Mouse (Mus musculus): ENCODE measurements at regions not wholly inside any gene's neighbourhood (a gene's known extent, or its start where the extent isn't known, plus 50 kb on each side); places are given as distances from the start of the nearest gene placed in this dataset.

DNA sequence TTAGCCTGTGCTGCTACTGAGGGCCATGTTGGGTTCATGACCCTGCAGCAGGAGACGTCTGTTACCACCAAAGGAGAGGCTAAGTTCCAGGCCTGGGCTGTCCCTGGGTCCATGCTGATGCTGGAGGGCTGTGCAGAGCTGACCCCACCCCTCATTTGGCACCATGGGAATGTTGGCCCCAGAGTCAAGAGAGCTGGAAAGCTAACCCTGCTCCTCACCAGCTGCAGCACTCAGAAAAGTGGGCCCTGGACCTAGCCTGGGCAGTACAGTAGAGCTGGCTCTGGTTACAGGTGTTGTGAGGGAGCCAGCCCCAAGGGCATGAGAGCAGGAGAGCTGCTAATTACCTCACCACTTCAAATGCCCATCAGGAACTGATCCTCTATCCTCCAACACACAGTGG, 500.9 kb upstream of the Nr5a2 start:
- 33% methylated on average over 1 of the region's 1 CpGs for WGBS
- no peak overlapping the region for H3K4me3 ChIP-seq (replicated peaks; ENCODE audit: low read length)
- DNase-seq (ENCODE audit: low spot score), result no peak
- no peaks in the 10 kb centered on the region for H3K36me3 ChIP-seq (ENCODE audit: control insufficient read depth, insufficient read depth, low read length)
- no peak overlapping the region for H3K27ac ChIP-seq (replicated peaks; ENCODE audit: low read depth, low read length)
- no peak overlapping the region for H3K4me2 ChIP-seq (replicated peaks; ENCODE audit: low read depth, low read length, severe bottlenecking)
- H3K9ac ChIP-seq (ENCODE audit: low read depth, low read length, severe bottlenecking), result no peak overlapping the region
- H3K9me3 ChIP-seq (ENCODE audit: control insufficient read depth, low read length), result no peaks in the 10 kb centered on the region
- H3K4me1 ChIP-seq (ENCODE audit: control insufficient read depth, insufficient read depth, low read length), result no peaks in the 10 kb centered on the region
- no peak for ATAC-seq (ENCODE audit: low FRiP score, low read depth)
- no peak for TF ChIP-seq POLR2A (IDR thresholded peaks at IDR 0.05; ENCODE audit: borderline replicate concordance, extremely low read depth, insufficient read depth, insufficient read length)
- no peaks in the 10 kb centered on the region for H3K27me3 ChIP-seq (ENCODE audit: control insufficient read depth, insufficient read depth, low read length)

DNA sequence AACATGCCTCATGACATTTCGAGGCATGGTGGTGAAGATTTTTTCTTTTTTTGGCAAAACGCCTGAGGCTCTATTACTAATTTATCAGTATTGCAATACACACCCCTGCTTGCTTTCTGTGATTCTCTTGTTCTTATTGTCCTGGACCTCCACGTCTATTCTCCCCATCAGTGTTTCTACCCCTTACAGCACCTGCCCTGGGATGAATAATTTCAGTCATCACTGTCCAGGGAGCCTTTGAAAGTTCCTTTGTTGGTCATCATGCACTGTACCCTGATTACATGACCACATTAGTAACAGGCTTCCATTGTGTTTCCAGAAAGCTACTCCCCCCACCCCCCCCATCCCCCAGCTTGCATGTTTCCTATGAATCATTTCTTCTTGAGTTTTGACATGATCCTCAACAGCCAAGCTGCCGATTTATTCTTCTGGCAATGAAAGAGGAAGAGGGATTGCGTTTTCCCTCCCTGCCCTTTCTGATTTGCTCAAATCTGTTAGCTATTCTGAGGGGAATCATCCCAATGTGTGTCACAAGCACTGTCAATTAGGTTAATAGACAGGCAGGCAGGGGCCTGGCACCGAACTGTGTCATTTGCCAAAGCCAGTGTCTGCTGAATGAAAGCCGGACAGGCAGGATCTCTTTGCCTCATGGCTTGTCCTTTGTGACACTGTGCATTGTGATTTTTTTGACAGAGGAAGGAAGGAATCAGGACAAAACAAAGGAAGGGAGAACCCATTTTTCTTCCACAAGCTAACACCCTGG, 493.4 kb upstream of the Nr5a2 start:
- no peak overlapping the region for H3K4me2 ChIP-seq (replicated peaks; ENCODE audit: low read depth, low read length, severe bottlenecking)
- H3K27me3 ChIP-seq (ENCODE audit: control insufficient read depth, insufficient read depth, low read length), result no peaks in the 10 kb centered on the region
- 81% methylated on average over 7 of the region's 7 CpGs for WGBS
- no peak for DNase-seq (ENCODE audit: low spot score)
- H3K27ac ChIP-seq (replicated peaks; ENCODE audit: low read depth, low read length), result no peak overlapping the region
- TF ChIP-seq POLR2A (IDR thresholded peaks at IDR 0.05; ENCODE audit: borderline replicate concordance, extremely low read depth, insufficient read depth, insufficient read length), result no peak
- no peaks in the 10 kb centered on the region for H3K9me3 ChIP-seq (ENCODE audit: control insufficient read depth, low read length)
- no peak overlapping the region for H3K4me3 ChIP-seq (replicated peaks; ENCODE audit: low read length)
- no peak overlapping the region for H3K9ac ChIP-seq (ENCODE audit: low read depth, low read length, severe bottlenecking)
- no peaks in the 10 kb centered on the region for H3K4me1 ChIP-seq (ENCODE audit: control insufficient read depth, insufficient read depth, low read length)
- ATAC-seq (ENCODE audit: low FRiP score, low read depth), result no peak
- no peaks in the 10 kb centered on the region for H3K36me3 ChIP-seq (ENCODE audit: control insufficient read depth, insufficient read depth, low read length)

DNA sequence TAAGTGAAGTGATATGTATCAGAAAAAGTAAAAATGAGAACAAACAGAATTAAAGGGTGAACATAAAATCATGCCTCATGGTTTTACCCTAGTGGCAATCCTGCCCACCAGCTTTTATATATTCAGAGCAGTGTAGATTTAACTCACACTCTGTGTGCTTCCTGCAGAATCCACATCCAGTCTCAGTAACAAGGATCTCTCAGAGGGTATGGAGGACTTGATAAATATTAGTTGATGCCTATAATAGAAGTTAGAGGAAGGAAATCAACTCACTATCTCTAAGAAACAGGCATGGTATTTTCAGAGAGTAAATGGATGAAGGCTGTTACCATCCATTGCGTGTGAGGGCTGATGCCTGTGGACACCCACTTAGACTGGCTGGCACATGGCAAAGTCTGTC, 492.5 kb upstream of the Nr5a2 start:
- Histone ChIP-seq H3K9me3 (ENCODE audit: control insufficient read depth, low read length) (no peaks in the 10 kb centered on the region), H3K9ac (ENCODE audit: low read depth, low read length, severe bottlenecking) (no peak overlapping the region), H3K4me3 (replicated peaks; ENCODE audit: low read length) (no peak overlapping the region), H3K4me2 (replicated peaks; ENCODE audit: low read depth, low read length, severe bottlenecking) (no peak overlapping the region), H3K36me3 (ENCODE audit: control insufficient read depth, insufficient read depth, low read length) (no peaks in the 10 kb centered on the region), H3K27ac (replicated peaks; ENCODE audit: low read depth, low read length) (no peak overlapping the region), H3K4me1 (ENCODE audit: control insufficient read depth, insufficient read depth, low read length) (no peaks in the 10 kb centered on the region), H3K27me3 (ENCODE audit: control insufficient read depth, insufficient read depth, low read length) (no peaks in the 10 kb centered on the region)
- DNase-seq (ENCODE audit: low spot score) (no peak), ATAC-seq (ENCODE audit: low FRiP score, low read depth) (no peak)
- WGBS, result 92% methylated on average over 1 of the region's 1 CpGs
- no peak for TF ChIP-seq POLR2A (IDR thresholded peaks at IDR 0.05; ENCODE audit: borderline replicate concordance, extremely low read depth, insufficient read depth, insufficient read length)

DNA sequence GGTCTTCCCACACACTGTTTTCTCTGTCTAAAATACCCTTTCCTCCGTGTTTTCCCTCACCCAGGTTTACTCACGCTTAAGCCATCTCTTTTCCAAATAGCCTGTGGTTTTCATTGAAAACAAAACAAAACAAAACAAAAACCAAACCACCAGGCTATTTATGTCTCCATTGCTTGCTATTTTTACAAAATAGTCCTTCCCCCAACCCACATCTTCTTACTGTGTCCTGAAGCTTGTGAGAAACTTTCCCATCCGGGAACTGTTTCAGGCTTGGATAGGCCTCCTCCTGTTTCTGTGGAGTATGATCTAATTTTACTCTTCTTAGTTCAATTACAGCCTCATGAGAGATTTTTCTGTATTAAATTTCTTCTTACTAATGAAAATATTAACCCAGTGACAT, 486.2 kb upstream of the Nr5a2 start:
- no peak for TF ChIP-seq POLR2A (IDR thresholded peaks at IDR 0.05; ENCODE audit: borderline replicate concordance, extremely low read depth, insufficient read depth, insufficient read length)
- Histone ChIP-seq H3K36me3 (ENCODE audit: control insufficient read depth, insufficient read depth, low read length) (no peaks in the 10 kb centered on the region), H3K27me3 (ENCODE audit: control insufficient read depth, insufficient read depth, low read length) (no peaks in the 10 kb centered on the region), H3K4me2 (replicated peaks; ENCODE audit: low read depth, low read length, severe bottlenecking) (no peak overlapping the region), H3K27ac (replicated peaks; ENCODE audit: low read depth, low read length) (no peak overlapping the region), H3K4me1 (ENCODE audit: control insufficient read depth, insufficient read depth, low read length) (peaks cover 4% of the 10 kb centered on the region), H3K9ac (ENCODE audit: low read depth, low read length, severe bottlenecking) (no peak overlapping the region), H3K4me3 (replicated peaks; ENCODE audit: low read length) (no peak overlapping the region), H3K9me3 (ENCODE audit: control insufficient read depth, low read length) (no peaks in the 10 kb centered on the region)
- WGBS, result 64% methylated on average over 3 of the region's 3 CpGs
- DNase-seq (ENCODE audit: low spot score) (no peak), ATAC-seq (ENCODE audit: low FRiP score, low read depth) (no peak)

DNA sequence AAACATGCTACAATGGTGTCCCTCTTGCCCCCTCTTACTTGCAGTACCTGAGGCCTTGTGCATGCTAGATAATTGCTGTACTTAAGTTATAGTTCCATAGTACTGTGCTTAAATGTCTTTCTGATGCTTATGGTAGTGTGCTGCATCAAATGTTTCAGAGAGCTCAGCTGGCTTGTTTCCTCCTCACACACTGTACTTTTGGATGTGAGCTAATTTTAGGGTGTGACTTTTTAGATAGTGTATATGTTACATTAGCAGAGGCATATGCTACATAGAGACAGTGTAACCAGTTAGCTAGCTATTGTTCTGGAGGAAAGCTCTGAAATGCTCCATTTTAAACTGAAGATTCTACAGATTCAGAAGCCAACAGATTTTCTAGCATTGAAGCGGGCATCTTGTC, 467.9 kb upstream of the Nr5a2 start:
- no peaks in the 10 kb centered on the region for H3K36me3 ChIP-seq (ENCODE audit: control insufficient read depth, insufficient read depth, low read length)
- DNase-seq (ENCODE audit: low spot score), result no peak
- WGBS, result 93% methylated on average over 1 of the region's 1 CpGs
- no peak overlapping the region for H3K9ac ChIP-seq (ENCODE audit: low read depth, low read length, severe bottlenecking)
- no peak overlapping the region for H3K4me3 ChIP-seq (replicated peaks; ENCODE audit: low read length)
- no peak overlapping the region for H3K27ac ChIP-seq (replicated peaks; ENCODE audit: low read depth, low read length)
- ATAC-seq (ENCODE audit: low FRiP score, low read depth), result no peak
- no peak overlapping the region for H3K4me2 ChIP-seq (replicated peaks; ENCODE audit: low read depth, low read length, severe bottlenecking)
- H3K4me1 ChIP-seq (ENCODE audit: control insufficient read depth, insufficient read depth, low read length), result no peaks in the 10 kb centered on the region
- no peak for TF ChIP-seq POLR2A (IDR thresholded peaks at IDR 0.05; ENCODE audit: borderline replicate concordance, extremely low read depth, insufficient read depth, insufficient read length)
- no peaks in the 10 kb centered on the region for H3K27me3 ChIP-seq (ENCODE audit: control insufficient read depth, insufficient read depth, low read length)
- no peaks in the 10 kb centered on the region for H3K9me3 ChIP-seq (ENCODE audit: control insufficient read depth, low read length)

Data from limb, embryonic 14.5 days (tissue).